In genomic region chr1:134556671-134557218, GRCm38 (mm10) we compare ENCODE assay signal across 8 mouse cellular contexts. TPM values are rescaled to one million over a fixed set of nuclear protein-coding genes. Genes with fewer than 3 reads are reported as not detected.
DNase-seq lines count a peak whose midpoint lies in the region; ATAC-seq and TF ChIP-seq lines count a peak whose summit lies in the region.

No protein-coding gene starts in this region.

- peak overlapping the region; percentile 91 for H3K4me2 ChIP-seq in heart, embryonic 15.5 days
- H3K4me2 ChIP-seq in liver, embryonic 14.5 days (ENCODE audit: low read depth) = peak overlapping the region; percentile 94
- H3K4me2 ChIP-seq in neural tube, embryonic 11.5 days (ENCODE audit: low read depth) = peak overlapping the region; percentile 81
- H3K4me2 ChIP-seq in stomach, postnatal 0 days (replicated peaks; ENCODE audit: low read depth) = peak overlapping the region; percentile 89

- no peak for TF ChIP-seq EP300 in liver, embryonic 14.5 days (IDR thresholded peaks at IDR 0.05; ENCODE audit: low read depth)
- TF ChIP-seq EP300 in stomach, postnatal 0 days (optimal IDR thresholded peaks at IDR 0.05) = peak; percentile 85

- DNase-seq in CD4-positive, CD25-positive, alpha-beta regulatory T cell, adult 2 months (ENCODE audit: low read depth, low spot score) = peak; percentile 94
- peak; percentile 85 for DNase-seq in fibroblast of lung, adult 2 months (ENCODE audit: low read depth)
- peak; percentile 97 to 99 for DNase-seq in kidney, postnatal 25 days
- peak; percentile 79 to 83 (median 81) for DNase-seq in liver, embryonic 14.5 days (ENCODE audit: low read depth in 3 of 3, low spot score in 3 of 3)
- DNase-seq in neural tube, embryonic 11.5 days (ENCODE audit: low spot score) = peak; percentile 97
- peak; percentile 96 for DNase-seq in stomach, postnatal 0 days (ENCODE audit: low spot score)

- H3K4me1 ChIP-seq in brown adipose tissue, adult 24 weeks (ENCODE audit: control insufficient read depth, insufficient read depth, insufficient read length, low read length) = peaks cover 5% of the 10 kb centered on the region; the same call in 1 of the 2 replicates
- H3K4me1 ChIP-seq in heart, embryonic 15.5 days (replicated peaks) = peaks cover 17% of the 10 kb centered on the region
- peaks cover 14 to 15% of the 10 kb centered on the region in 2 experiments for H3K4me1 ChIP-seq in liver, embryonic 14.5 days (replicated peaks; ENCODE audit: control insufficient read depth in 2 of 2, insufficient read depth in 2 of 2, low read length in 1 of 2)
- peaks cover 9% of the 10 kb centered on the region; the same call in 1 of the 2 replicates for H3K4me1 ChIP-seq in neural tube, embryonic 11.5 days (ENCODE audit: control insufficient read depth, insufficient read depth, low read length)
- peaks cover 2% of the 10 kb centered on the region; the same call in 1 of the 2 replicates for H3K4me1 ChIP-seq in stomach, postnatal 0 days (replicated peaks; ENCODE audit: control insufficient read depth, insufficient read depth)

- no peaks in the 10 kb centered on the region for H3K9me3 ChIP-seq in heart, embryonic 15.5 days (replicated peaks)
- H3K9me3 ChIP-seq in liver, embryonic 14.5 days (ENCODE audit: control insufficient read depth, low read length) = no peaks in the 10 kb centered on the region
- no peaks in the 10 kb centered on the region for H3K9me3 ChIP-seq in neural tube, embryonic 11.5 days (ENCODE audit: control insufficient read depth, low read length)
- no peaks in the 10 kb centered on the region for H3K9me3 ChIP-seq in stomach, postnatal 0 days (ENCODE audit: control insufficient read depth, low read length)

- H3K4me3 ChIP-seq in brown adipose tissue, adult 24 weeks (ENCODE audit: insufficient read depth, low read depth, low read length) = peak overlapping the region; percentile 76
- peak overlapping the region; percentile 72 for H3K4me3 ChIP-seq in heart, embryonic 15.5 days
- peak overlapping the region; percentile 57 to 59 for H3K4me3 ChIP-seq in liver, embryonic 14.5 days (ENCODE audit: insufficient read depth in 1 of 2, low read depth in 2 of 2, low read length in 2 of 2)
- peak overlapping the region; percentile 66 for H3K4me3 ChIP-seq in neural tube, embryonic 11.5 days (ENCODE audit: low read depth, low read length)
- peak overlapping the region; percentile 68 for H3K4me3 ChIP-seq in stomach, postnatal 0 days (ENCODE audit: low read depth, low read length)

- no peaks in the 10 kb centered on the region for H3K27me3 ChIP-seq in heart, embryonic 15.5 days
- no peaks in the 10 kb centered on the region for H3K27me3 ChIP-seq in liver, embryonic 14.5 days (ENCODE audit: control insufficient read depth, insufficient read depth, low read length)
- no peaks in the 10 kb centered on the region for H3K27me3 ChIP-seq in neural tube, embryonic 11.5 days (ENCODE audit: control insufficient read depth, insufficient read depth, low read length)
- no peaks in the 10 kb centered on the region for H3K27me3 ChIP-seq in stomach, postnatal 0 days (ENCODE audit: control insufficient read depth, insufficient read depth, low read length)

- WGBS in heart, embryonic 15.5 days = under 1% methylated on average over 35 of the region's 35 CpGs
- WGBS in liver, embryonic 14.5 days (ENCODE audit: insufficient replicate concordance) = 0% methylated on average over 35 of the region's 35 CpGs
- WGBS in neural tube, embryonic 11.5 days = 0% methylated on average over 34 of the region's 35 CpGs
- under 1% methylated on average over 33 of the region's 35 CpGs for WGBS in stomach, postnatal 0 days

- peak overlapping the region; percentile 44; the same call in 1 of the 2 replicates for H3K27ac ChIP-seq in brown adipose tissue, adult 24 weeks (replicated peaks; ENCODE audit: low read depth, low read length)
- H3K27ac ChIP-seq in heart, embryonic 15.5 days = peak overlapping the region; percentile 92
- no peak overlapping the region for H3K27ac ChIP-seq in liver, embryonic 14.5 days
- H3K27ac ChIP-seq in neural tube, embryonic 11.5 days (ENCODE audit: low read depth, low read length) = peak overlapping the region; percentile 78
- H3K27ac ChIP-seq in stomach, postnatal 0 days (replicated peaks) = peak overlapping the region; percentile 95

- no peaks in the 10 kb centered on the region for H3K36me3 ChIP-seq in heart, embryonic 15.5 days
- H3K36me3 ChIP-seq in liver, embryonic 14.5 days (replicated peaks; ENCODE audit: control insufficient read depth, insufficient read depth, low read depth) = no peaks in the 10 kb centered on the region
- no peaks in the 10 kb centered on the region for H3K36me3 ChIP-seq in neural tube, embryonic 11.5 days (ENCODE audit: control insufficient read depth, insufficient read depth, low read length)
- no peaks in the 10 kb centered on the region for H3K36me3 ChIP-seq in stomach, postnatal 0 days (ENCODE audit: control insufficient read depth, insufficient read depth, low read length)

- TF ChIP-seq CTCF in liver, embryonic 14.5 days (IDR thresholded peaks at IDR 0.05; ENCODE audit: low read depth) = no peak
- no peak for TF ChIP-seq CTCF in stomach, postnatal 0 days (IDR thresholded peaks at IDR 0.05; ENCODE audit: low read depth)

- ATAC-seq in heart, embryonic 15.5 days (replicated peaks; ENCODE audit: insufficient number of reproducible peaks, insufficient read depth, low FRiP score, low read depth) = peak; percentile 97
- ATAC-seq in liver, embryonic 14.5 days (ENCODE audit: insufficient read depth) = peak; percentile 90
- ATAC-seq in neural tube, embryonic 11.5 days (ENCODE audit: insufficient read depth, low FRiP score, low TSS enrichment) = peak; percentile 93
- ATAC-seq in stomach, postnatal 0 days (ENCODE audit: low FRiP score, low TSS enrichment) = peak; percentile 94

- H3K9ac ChIP-seq in heart, embryonic 15.5 days = peak overlapping the region; percentile 72
- peak overlapping the region; percentile 56 for H3K9ac ChIP-seq in liver, embryonic 14.5 days (replicated peaks)
- H3K9ac ChIP-seq in neural tube, embryonic 11.5 days (ENCODE audit: low read length) = peak overlapping the region; percentile 77
- H3K9ac ChIP-seq in stomach, postnatal 0 days (ENCODE audit: low read length) = peak overlapping the region; percentile 82

RNA-seq across cellular contexts. Expression of gene Kdm5b, which starts 3.2 kb away (rescaled TPM):
- 6.8 and 8.9 TPM in 2 replicates for polyA plus RNA-seq in brown adipose tissue, adult 24 weeks (2012; ENCODE audit: insufficient read depth, insufficient read length, missing spikeins)
- 25.9 and 32.0 TPM in 2 replicates for polyA plus RNA-seq in heart, embryonic 15.5 days (2015; fragmentation: Nextera tagmentation; extraction: Ambion mirVana)
- polyA plus RNA-seq in liver, embryonic 14.5 days (2012; rRNA removed) = 1.5 and 1.8 TPM in 2 replicates
- polyA plus RNA-seq in liver, embryonic 14.5 days (2014; fragmentation: Nextera tagmentation; extraction: Ambion mirVana) = 4.2 and 4.9 TPM in 2 replicates
- 98.7 and 99.6 TPM in 2 replicates for polyA plus RNA-seq in neural tube, embryonic 11.5 days (2014; fragmentation: Nextera tagmentation; extraction: Ambion mirVana)
- polyA plus RNA-seq in stomach, postnatal 0 days (2015; fragmentation: Nextera tagmentation; extraction: Ambion mirVana) = 28.5 and 29.5 TPM in 2 replicates

RNA-seq across cellular contexts. Expression of gene Mgat4e, which starts 7.3 kb away (rescaled TPM):
- not detected in 2 replicates for polyA plus RNA-seq in brown adipose tissue, adult 24 weeks (2012; ENCODE audit: insufficient read depth, insufficient read length, missing spikeins)
- not detected in 2 replicates for polyA plus RNA-seq in heart, embryonic 15.5 days (2015; fragmentation: Nextera tagmentation; extraction: Ambion mirVana)
- polyA plus RNA-seq in liver, embryonic 14.5 days (2012; rRNA removed) = not detected in 2 replicates
- polyA plus RNA-seq in liver, embryonic 14.5 days (2014; fragmentation: Nextera tagmentation; extraction: Ambion mirVana) = not detected in 2 replicates
- not detected in 2 replicates for polyA plus RNA-seq in neural tube, embryonic 11.5 days (2014; fragmentation: Nextera tagmentation; extraction: Ambion mirVana)
- not detected in 2 replicates for polyA plus RNA-seq in stomach, postnatal 0 days (2015; fragmentation: Nextera tagmentation; extraction: Ambion mirVana)
